Mouse (Mus musculus) midbrain, embryonic 12.5 days (tissue): ENCODE measurements around the gene Prss22. TPM values are rescaled to one million over a fixed set of nuclear protein-coding genes. Genes with fewer than 3 reads are reported as not detected.

Source experiments
- ATAC-seq: fragments of 200-750 bp; cut with Nextera tagmentation; 2 replicates; pipeline ENCODE4 v1.8.0; 2017; ENCODE audit warnings: low read depth, moderate TSS enrichment, moderate library complexity; ENCODE audit not compliant: low FRiP score
- H3K27ac ChIP-seq: fragments of 300-500 bp; sonication (generic); replicated peaks from 2 replicates; pipeline ENCODE4 v1.5.1; 2016; ENCODE audit warnings: mild to moderate bottlenecking
- H3K27me3 ChIP-seq: fragments of 300-500 bp; sonication (generic); 2 replicates; pipeline ENCODE4 v1.6.1; 2016; ENCODE audit warnings: mild to moderate bottlenecking
- H3K36me3 ChIP-seq: fragments of 300-500 bp; sonication (generic); 2 replicates; pipeline ENCODE4 v1.6.1; 2016
- H3K4me1 ChIP-seq: fragments of 300-500 bp; sonication (generic); 2 replicates; pipeline ENCODE4 v1.6.1; 2016
- H3K4me2 ChIP-seq: fragments of 300-500 bp; sonication (generic); replicated peaks from 2 replicates; pipeline ENCODE4 v1.6.1; 2016; ENCODE audit warnings: mild to moderate bottlenecking, moderate library complexity
- H3K4me3 ChIP-seq: fragments of 300-500 bp; sonication (generic); 2 replicates; pipeline ENCODE4 v1.5.1; 2016; ENCODE audit warnings: mild to moderate bottlenecking
- H3K9ac ChIP-seq: fragments of 300-500 bp; sonication (generic); replicated peaks from 2 replicates; pipeline ENCODE4 v1.6.1; 2016; ENCODE audit warnings: mild to moderate bottlenecking, moderate library complexity
- H3K9me3 ChIP-seq: fragments of 300-500 bp; sonication (generic); 2 replicates; pipeline ENCODE4 v1.6.1; 2016; ENCODE audit warnings: mild to moderate bottlenecking
- WGBS: fragments of 180-500 bp; shearing (Covaris S2); methylation state at CpG from one replicate; pipeline ENCODE4 v1.1.7; 2016; 5-methylcytosine and 5-hydroxymethylcytosine counted together
- polyA plus RNA-seq: library from polyadenylated mRNA; unstranded; fragments of >200 nt; fragmentation: Nextera tagmentation; extraction: Ambion mirVana; gene quantifications from 2 replicates; pipeline ENCODE4 v1.2.1, GENCODE M21; 2016

The Prss22 gene
- polyA plus RNA-seq, 1 experiment from 2014 or later = not detected

DNA sequence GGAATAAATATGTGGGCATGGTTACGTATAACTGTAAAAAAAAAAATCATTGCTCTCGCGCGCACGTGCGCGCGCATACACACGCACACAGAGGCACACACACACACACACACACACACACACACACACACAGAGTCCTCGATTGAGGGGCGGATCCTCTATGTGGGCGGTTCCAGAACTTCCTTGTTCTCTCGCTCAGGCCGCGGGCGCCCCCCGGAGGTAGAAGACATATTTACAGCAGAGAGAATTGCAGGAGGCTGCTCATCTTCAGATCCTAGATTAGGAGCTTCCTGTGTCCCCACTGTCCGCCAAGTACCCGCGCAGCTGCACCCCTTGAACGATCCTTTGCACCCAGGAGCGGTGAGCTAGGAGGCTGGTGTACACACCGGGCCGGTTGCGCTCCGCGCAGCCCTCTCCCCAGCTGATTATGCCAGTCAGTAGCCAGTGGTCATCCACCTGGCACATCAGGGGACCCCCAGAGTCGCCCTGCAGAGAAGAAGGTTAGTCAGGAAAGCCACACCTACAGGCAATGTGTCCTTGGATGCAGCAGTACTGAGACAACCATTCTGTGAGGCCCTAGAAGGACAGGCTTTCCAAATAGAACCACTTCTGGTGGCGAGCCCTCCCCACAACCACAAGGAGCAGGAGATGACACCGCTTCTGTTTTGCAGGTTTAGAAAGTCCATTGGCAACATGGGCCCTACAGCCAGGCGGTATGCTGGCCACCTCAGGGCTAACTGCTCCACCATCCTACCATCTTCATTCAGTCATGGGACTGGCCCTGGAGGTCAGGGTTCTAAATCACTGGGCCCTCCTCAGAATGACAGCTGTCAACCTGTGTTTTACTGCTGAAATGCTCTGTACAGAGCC is 4.1 kb downstream of the Prss22 start:
- Histone ChIP-seq H3K27ac (no peak overlapping the region), H3K4me3 (peak overlapping the region; percentile 27; the same call in 1 of the 2 replicates), H3K27me3 (peaks cover 20% of the 10 kb centered on the region), H3K9ac (peak overlapping the region; percentile 51), H3K36me3 (no peaks in the 10 kb centered on the region), H3K4me2 (peak overlapping the region; percentile 55), H3K4me1 (peaks cover 10% of the 10 kb centered on the region), H3K9me3 (no peaks in the 10 kb centered on the region)
- ATAC-seq = peak; percentile 82
- 11% methylated on average over 31 of the region's 31 CpGs for WGBS

DNA sequence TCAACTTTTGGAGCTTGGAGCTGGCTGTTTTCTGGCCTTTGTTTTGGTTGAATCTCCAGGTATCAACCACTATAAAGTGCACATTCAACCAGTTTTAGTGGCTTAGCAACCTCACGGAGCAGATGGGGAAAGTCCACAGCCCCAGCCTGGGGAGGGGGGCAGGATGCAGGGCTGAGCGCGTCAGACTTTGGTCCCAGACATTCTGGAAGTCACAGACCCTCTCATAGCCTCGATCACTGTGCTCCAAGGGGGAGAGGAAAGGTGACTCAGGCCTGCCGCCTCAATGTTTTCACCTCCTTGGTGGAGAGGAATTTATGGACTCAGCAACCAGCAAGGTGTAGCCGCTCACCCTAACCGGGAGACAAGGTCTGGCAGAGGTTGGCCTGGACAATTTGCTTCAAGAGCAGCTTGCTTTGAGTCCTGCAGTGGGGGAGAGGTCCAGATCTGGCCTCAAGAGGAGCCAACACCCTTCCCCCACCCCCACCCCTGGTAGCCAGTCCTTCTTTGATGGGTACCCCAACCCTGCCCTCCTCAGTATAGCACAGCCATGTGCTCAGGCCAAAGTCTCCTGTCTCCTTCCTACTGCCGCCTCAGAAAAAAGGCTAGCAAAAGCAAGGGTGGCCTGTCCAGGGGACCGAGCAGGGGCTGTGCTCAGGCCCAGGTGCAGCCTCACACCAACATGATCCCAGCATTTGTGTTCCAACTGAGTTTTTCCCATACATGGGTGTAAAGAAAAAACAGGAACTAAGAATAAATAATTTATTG is 4.9 kb downstream of the Prss22 start:
- Histone ChIP-seq H3K27ac (no peak overlapping the region), H3K9ac (0 out of 2 replicates have a peak overlapping the region, but pooled peaks have one; percentile 25), H3K27me3 (peaks cover 20% of the 10 kb centered on the region), H3K4me1 (peaks cover 10% of the 10 kb centered on the region), H3K9me3 (no peaks in the 10 kb centered on the region), H3K4me2 (peak overlapping the region; percentile 55), H3K36me3 (no peaks in the 10 kb centered on the region), H3K4me3 (peak overlapping the region; percentile 27; the same call in 1 of the 2 replicates)
- ATAC-seq = peak; percentile 79
- 72% methylated on average over 9 of the region's 9 CpGs for WGBS

- H3K4me3 ChIP-seq = no peak overlapping the region
- H3K36me3 ChIP-seq = no peaks in the 10 kb centered on the region
- WGBS = 42% methylated on average over 2 of the region's 2 CpGs
- H3K27ac ChIP-seq = no peak overlapping the region
- H3K9me3 ChIP-seq = no peaks in the 10 kb centered on the region
- no peak overlapping the region for H3K9ac ChIP-seq
- peaks cover 7% of the 10 kb centered on the region for H3K27me3 ChIP-seq
- peaks cover 10% of the 10 kb centered on the region for H3K4me1 ChIP-seq
- no peak for ATAC-seq
- no peak overlapping the region for H3K4me2 ChIP-seq
Observed at GRCm38 (mm10) chr17:23989802-23990201, 8.1 kb downstream of the Prss22 start.

DNA sequence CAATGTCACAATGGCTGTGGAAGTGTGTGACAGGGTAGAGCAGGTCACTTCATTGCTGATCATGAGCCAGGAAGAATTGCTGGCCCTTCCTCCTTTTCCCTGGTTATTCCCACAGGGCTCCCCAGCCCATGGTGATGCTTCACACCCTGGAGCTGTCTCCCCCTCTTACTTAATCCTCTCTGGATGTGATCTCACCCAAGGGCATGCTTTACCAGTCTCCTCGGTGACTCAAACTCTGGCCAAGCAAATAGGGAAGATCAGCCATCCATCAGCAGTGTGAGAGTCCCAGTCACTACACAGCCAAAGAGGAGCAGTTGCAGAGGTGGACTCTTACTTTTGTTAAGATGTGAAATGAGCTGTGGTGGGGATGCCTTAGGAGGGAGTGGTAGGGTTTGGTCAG is 12.9 kb downstream of the Prss22 start:
- ATAC-seq = no peak
- Histone ChIP-seq H3K9me3 (no peaks in the 10 kb centered on the region), H3K36me3 (no peaks in the 10 kb centered on the region), H3K4me3 (no peak overlapping the region), H3K27ac (no peak overlapping the region), H3K4me1 (no peaks in the 10 kb centered on the region), H3K27me3 (no peaks in the 10 kb centered on the region), H3K9ac (no peak overlapping the region), H3K4me2 (no peak overlapping the region)
- WGBS = 63% methylated on average over 1 of the region's 1 CpGs

DNA sequence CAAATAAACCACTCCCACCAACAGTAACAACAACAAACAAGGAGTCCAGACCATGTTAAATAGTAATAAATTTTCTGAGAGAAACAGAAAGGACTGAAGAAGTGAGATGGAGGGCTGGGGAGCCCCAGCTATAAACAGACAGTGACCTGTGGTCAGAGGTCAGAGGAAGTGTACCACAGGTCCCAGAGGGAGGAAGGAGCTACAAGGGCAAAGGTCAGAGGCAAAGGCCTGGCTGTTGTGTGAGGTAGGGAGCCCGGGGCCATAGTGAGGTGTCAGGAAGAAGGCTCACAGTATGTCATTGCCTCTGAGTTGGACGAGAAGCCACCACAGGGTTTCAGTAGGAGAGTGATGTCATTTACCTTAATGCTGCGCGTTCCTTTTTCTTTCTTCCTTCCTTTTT is 15.0 kb downstream of the Prss22 start:
- Histone ChIP-seq H3K4me3 (no peak overlapping the region), H3K4me2 (no peak overlapping the region), H3K9me3 (no peaks in the 10 kb centered on the region), H3K27ac (no peak overlapping the region), H3K36me3 (no peaks in the 10 kb centered on the region), H3K9ac (no peak overlapping the region), H3K4me1 (no peaks in the 10 kb centered on the region), H3K27me3 (no peaks in the 10 kb centered on the region)
- 66% methylated on average over 4 of the region's 4 CpGs for WGBS
- no peak for ATAC-seq

DNA sequence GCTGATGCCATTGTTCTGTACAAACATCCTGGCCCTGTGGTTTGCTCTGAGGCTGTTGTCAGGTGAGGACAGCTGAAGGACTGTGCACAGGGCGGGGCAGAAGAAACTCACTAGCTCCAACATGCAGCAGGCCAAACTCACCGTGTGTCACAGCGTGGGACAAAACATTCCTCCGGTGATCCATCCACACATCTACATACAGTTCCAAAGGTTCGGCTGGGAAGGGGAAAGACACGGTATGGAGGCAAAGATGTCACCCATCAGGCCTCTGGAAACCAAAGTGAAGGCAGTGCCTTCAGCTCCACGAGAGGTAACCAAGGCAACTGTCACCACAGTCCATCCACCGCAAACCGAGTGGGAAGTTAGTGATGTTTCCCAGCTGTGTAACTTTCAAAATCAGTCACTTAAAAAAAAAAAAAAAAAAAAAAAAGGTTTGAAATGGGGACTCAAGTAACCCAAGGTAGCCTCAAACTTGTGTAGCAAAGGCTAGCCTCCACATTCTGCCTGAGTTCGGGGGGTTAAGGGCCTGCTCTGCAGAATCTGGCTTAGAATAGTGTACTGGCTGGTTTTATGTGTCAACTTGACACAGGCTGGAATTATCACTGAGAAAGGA is 17.5 kb downstream of the Prss22 start, which contains the start of gene Prss30:
Prss30 (minus strand) TSS at position 270 of the 613 bp plus-strand sequence.
- WGBS = 83% methylated on average over 10 of the region's 10 CpGs
- no peak within 1 kb of the TSS for H3K4me3 ChIP-seq
- no peak for ATAC-seq

GRCm38 (mm10) chr17:23979471-23979870 is 18.4 kb downstream of the Prss22 start:
- no peaks in the 10 kb centered on the region for H3K27me3 ChIP-seq
- no peaks in the 10 kb centered on the region for H3K9me3 ChIP-seq
- H3K4me2 ChIP-seq = no peak overlapping the region
- H3K36me3 ChIP-seq = no peaks in the 10 kb centered on the region
- no peaks in the 10 kb centered on the region for H3K4me1 ChIP-seq
- WGBS = 70% methylated on average over 3 of the region's 3 CpGs
- H3K9ac ChIP-seq = no peak overlapping the region
- ATAC-seq = no peak
- H3K4me3 ChIP-seq = no peak overlapping the region
- H3K27ac ChIP-seq = no peak overlapping the region

More for the DNA sequence above, 17.5 kb downstream of the Prss22 start, which contains the start of gene Prss30:
- Histone ChIP-seq H3K27me3 (no peaks in the 10 kb centered on the region), H3K4me2 (no peak within 1 kb of the TSS), H3K36me3 (no peaks in the 10 kb centered on the region), H3K27ac (no peak within 1 kb of the TSS), H3K4me1 (no peaks in the 10 kb centered on the region), H3K9ac (no peak within 1 kb of the TSS), H3K9me3 (no peaks in the 10 kb centered on the region)

DNA sequence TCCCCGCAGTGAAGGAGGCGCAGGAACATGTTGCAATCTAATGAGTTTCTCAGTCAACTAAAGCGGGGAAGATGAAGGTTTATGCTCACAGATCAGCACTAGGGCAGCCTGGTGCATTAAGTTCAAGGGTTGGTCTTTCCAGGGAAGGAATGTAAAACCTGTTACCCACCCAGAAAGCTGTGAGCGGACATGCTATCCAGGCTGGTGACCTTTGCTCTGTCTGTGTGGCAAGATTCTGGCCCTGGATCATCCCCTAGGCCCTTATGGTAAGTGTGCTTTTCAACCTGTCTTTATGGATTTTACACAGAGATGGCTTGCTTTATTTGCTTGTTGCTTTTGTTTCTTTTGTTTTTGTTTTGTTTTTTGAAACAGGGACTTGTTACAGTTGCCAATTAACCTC is 21.2 kb downstream of the Prss22 start:
- no peak overlapping the region for H3K9ac ChIP-seq
- no peak overlapping the region for H3K27ac ChIP-seq
- no peaks in the 10 kb centered on the region for H3K4me1 ChIP-seq
- H3K9me3 ChIP-seq = no peaks in the 10 kb centered on the region
- WGBS = 77% methylated on average over 4 of the region's 4 CpGs
- ATAC-seq = no peak
- H3K4me2 ChIP-seq = no peak overlapping the region
- H3K36me3 ChIP-seq = no peaks in the 10 kb centered on the region
- no peak overlapping the region for H3K4me3 ChIP-seq
- H3K27me3 ChIP-seq = no peaks in the 10 kb centered on the region

DNA sequence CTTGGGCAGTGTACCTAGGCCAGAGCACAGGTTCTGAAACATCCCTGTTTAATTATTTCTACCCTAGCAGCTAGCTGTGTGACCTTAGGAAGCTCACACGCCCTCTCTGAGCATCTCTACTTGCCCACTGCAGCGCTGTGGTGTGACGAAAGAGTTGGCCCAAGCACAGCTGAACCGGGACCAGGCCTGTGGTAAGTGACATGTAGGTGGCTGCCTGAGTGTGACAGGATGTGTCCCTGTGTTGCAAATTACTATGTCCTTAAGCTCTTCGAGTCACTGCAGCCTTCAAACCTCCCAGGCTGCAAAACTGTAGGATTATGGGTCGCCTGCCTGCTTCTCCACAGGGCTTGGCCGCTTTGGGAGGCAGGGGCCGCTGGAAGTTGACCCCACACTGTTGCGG is 26.6 kb downstream of the Prss22 start:
- Histone ChIP-seq H3K36me3 (no peaks in the 10 kb centered on the region), H3K9me3 (no peaks in the 10 kb centered on the region), H3K4me3 (no peak overlapping the region), H3K9ac (no peak overlapping the region), H3K27me3 (no peaks in the 10 kb centered on the region), H3K4me1 (no peaks in the 10 kb centered on the region), H3K27ac (no peak overlapping the region), H3K4me2 (no peak overlapping the region)
- 86% methylated on average over 9 of the region's 9 CpGs for WGBS
- ATAC-seq = no peak

DNA sequence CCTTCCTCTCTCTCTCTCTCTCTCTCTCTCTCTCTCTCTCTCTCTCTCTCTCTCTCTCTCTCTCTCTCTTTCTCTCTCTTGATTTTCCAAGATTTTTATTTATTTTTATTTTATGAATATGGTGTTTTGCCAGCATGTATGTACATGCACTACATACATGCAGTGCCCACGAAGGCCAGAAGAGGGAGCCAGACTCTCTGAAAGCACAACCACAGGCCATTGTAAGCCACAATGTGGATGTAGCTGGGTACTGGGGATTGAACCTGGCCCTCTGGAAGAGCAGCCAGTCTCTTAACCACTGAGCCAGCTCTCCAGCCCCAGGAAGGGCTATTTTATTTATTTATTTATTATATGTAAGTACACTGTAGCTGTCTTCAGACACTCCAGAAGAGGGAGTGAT is 28.7 kb downstream of the Prss22 start:
- H3K4me1 ChIP-seq = peaks cover 6% of the 10 kb centered on the region
- no peaks in the 10 kb centered on the region for H3K27me3 ChIP-seq
- no peaks in the 10 kb centered on the region for H3K36me3 ChIP-seq
- no peaks in the 10 kb centered on the region for H3K9me3 ChIP-seq
- H3K4me3 ChIP-seq = no peak overlapping the region
- H3K4me2 ChIP-seq = no peak overlapping the region
- 0 out of 2 replicates have a peak, but pooled peaks have one; percentile 52 for ATAC-seq
- WGBS = 0% methylated on average over 1 of the region's 1 CpGs
- no peak overlapping the region for H3K27ac ChIP-seq
- no peak overlapping the region for H3K9ac ChIP-seq

DNA sequence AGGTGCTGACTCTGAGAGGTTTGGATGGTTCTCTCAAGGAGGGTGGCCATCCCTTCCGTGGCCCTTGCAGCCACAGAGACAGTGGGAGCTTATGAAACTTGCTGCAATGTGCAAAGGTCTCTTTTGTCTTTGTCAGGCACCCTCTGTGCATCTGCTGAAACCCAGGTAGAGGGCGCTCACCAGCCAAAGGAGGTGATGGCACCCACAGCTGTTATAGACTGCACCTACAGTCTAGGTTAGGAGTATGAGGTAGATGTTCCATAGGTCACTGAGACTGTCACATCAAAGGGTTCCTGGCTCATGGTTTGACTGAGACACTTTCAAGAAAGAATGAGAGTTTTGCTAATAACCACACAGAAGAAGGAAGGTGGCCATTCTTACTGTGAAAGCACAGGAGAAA is 29.1 kb downstream of the Prss22 start:
- Histone ChIP-seq H3K36me3 (no peaks in the 10 kb centered on the region), H3K4me3 (no peak overlapping the region), H3K4me1 (peaks cover 6% of the 10 kb centered on the region), H3K27ac (no peak overlapping the region), H3K27me3 (no peaks in the 10 kb centered on the region), H3K9me3 (no peaks in the 10 kb centered on the region), H3K9ac (no peak overlapping the region), H3K4me2 (no peak overlapping the region)
- ATAC-seq = no peak
- 48% methylated on average over 2 of the region's 2 CpGs for WGBS
